Mouse (Mus musculus) heart, embryonic 15.5 days (tissue): ENCODE measurements at regions not wholly inside any gene's neighbourhood (a gene's known extent, or its start where the extent isn't known, plus 50 kb on each side); places are given as distances from the start of the nearest gene placed in this dataset.

Source experiments
- ATAC-seq: fragments of 200-750 bp; cut with Nextera tagmentation; replicated peaks from 2 replicates; pipeline ENCODE4 v1.8.0; 2017; ENCODE audit warnings: low read depth, moderate TSS enrichment; ENCODE audit not compliant: insufficient number of reproducible peaks, insufficient read depth, low FRiP score
- H3K27ac ChIP-seq: fragments of 300-500 bp; sonication (generic); 2 replicates; pipeline ENCODE4 v1.5.1; 2015; ENCODE audit warnings: mild to moderate bottlenecking, inconsistent platforms
- H3K27me3 ChIP-seq: fragments of 300-500 bp; sonication (generic); 2 replicates; pipeline ENCODE4 v1.6.1; 2015; ENCODE audit warnings: inconsistent platforms
- H3K36me3 ChIP-seq: fragments of 300-500 bp; sonication (generic); 2 replicates; pipeline ENCODE4 v1.6.1; 2015; ENCODE audit warnings: mild to moderate bottlenecking, inconsistent platforms
- H3K4me1 ChIP-seq: fragments of 300-500 bp; sonication (generic); replicated peaks from 2 replicates; pipeline ENCODE4 v1.6.1; 2015; ENCODE audit warnings: inconsistent platforms
- H3K4me2 ChIP-seq: fragments of 300-500 bp; sonication (generic); 2 replicates; pipeline ENCODE4 v1.6.1; 2015; ENCODE audit warnings: inconsistent platforms, mild to moderate bottlenecking, moderate library complexity
- H3K4me3 ChIP-seq: fragments of 300-500 bp; sonication (generic); 2 replicates; pipeline ENCODE4 v1.5.1; 2015; ENCODE audit warnings: mild to moderate bottlenecking, inconsistent platforms
- H3K9ac ChIP-seq: fragments of 300-500 bp; sonication (generic); 2 replicates; pipeline ENCODE4 v1.6.1; 2015; ENCODE audit warnings: mild to moderate bottlenecking, inconsistent platforms
- H3K9me3 ChIP-seq: fragments of 300-500 bp; sonication (generic); replicated peaks from 2 replicates; pipeline ENCODE4 v1.6.1; 2016; ENCODE audit warnings: inconsistent platforms
- WGBS: fragments of 180-500 bp; shearing (Covaris S2); methylation state at CpG from one replicate; pipeline ENCODE4 v1.1.7; 2015; ENCODE audit warnings: mixed read lengths; 5-methylcytosine and 5-hydroxymethylcytosine counted together

GRCm38 (mm10) chr3:66802538-66802937 is 178.7 kb upstream of the Rsrc1 start:
- no peaks in the 10 kb centered on the region for H3K4me1 ChIP-seq
- H3K27ac ChIP-seq: no peak overlapping the region
- no peaks in the 10 kb centered on the region for H3K36me3 ChIP-seq
- no peak overlapping the region for H3K9ac ChIP-seq
- no peaks in the 10 kb centered on the region for H3K9me3 ChIP-seq
- H3K27me3 ChIP-seq: no peaks in the 10 kb centered on the region
- no peak for ATAC-seq
- H3K4me2 ChIP-seq: no peak overlapping the region
- no peak overlapping the region for H3K4me3 ChIP-seq
- WGBS: 83% methylated on average over 5 of the region's 5 CpGs

- Histone ChIP-seq H3K4me3 (no peak overlapping the region), H3K27me3 (no peaks in the 10 kb centered on the region), H3K27ac (no peak overlapping the region), H3K36me3 (no peaks in the 10 kb centered on the region), H3K9ac (no peak overlapping the region), H3K4me1 (no peaks in the 10 kb centered on the region), H3K9me3 (no peaks in the 10 kb centered on the region), H3K4me2 (no peak overlapping the region)
- no peak for ATAC-seq
- 42% methylated on average over 1 of the region's 1 CpGs for WGBS
These were observed 175.0 kb upstream of the Rsrc1 start for GRCm38 (mm10) chr3:66806176-66806575.

DNA sequence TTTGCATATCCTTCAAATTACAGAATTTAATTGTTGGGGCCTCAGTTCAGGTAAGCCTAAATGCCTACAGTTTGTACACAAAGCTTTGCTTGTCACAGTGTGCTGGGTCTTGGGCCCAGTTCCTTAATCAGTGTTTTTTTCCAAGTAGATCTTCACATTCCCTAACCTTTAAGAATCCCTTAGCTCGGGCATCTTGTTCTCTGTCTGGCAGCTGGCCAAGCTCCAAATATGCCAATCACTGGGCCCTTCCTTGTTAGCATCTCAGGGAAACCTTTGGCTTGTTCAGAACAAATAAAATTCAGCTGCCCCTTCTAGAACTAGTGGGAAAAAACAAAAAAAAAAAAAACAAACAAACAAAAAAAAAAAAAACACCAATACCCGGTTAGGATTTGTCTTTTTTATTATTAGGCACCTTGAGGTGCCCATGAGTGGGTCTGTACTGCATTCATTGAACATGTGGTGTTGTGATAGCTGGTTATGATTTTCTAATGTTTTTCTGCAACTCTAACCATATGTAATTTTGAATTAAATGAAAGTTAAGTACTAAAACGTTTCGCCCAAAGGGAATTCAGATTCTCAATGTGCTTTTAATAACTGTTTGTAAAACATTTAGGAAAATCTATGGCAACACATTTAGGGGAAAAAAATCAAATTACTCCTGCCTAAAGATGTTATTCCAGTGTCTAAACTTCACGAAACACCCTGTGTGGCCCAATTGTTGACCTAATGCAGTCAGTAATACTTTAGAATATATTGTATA is 168.3 kb upstream of the Rsrc1 start:
- Histone ChIP-seq H3K4me3 (no peak overlapping the region), H3K9ac (no peak overlapping the region), H3K27ac (no peak overlapping the region), H3K4me1 (no peaks in the 10 kb centered on the region), H3K27me3 (no peaks in the 10 kb centered on the region), H3K9me3 (no peaks in the 10 kb centered on the region), H3K4me2 (no peak overlapping the region), H3K36me3 (no peaks in the 10 kb centered on the region)
- no peak for ATAC-seq
- WGBS: 62% methylated on average over 5 of the region's 5 CpGs

GRCm38 (mm10) chr3:66825761-66826160 is 155.4 kb upstream of the Rsrc1 start:
- no peaks in the 10 kb centered on the region for H3K4me1 ChIP-seq
- no peak overlapping the region for H3K27ac ChIP-seq
- ATAC-seq: no peak
- H3K9me3 ChIP-seq: no peaks in the 10 kb centered on the region
- H3K27me3 ChIP-seq: no peaks in the 10 kb centered on the region
- H3K4me3 ChIP-seq: no peak overlapping the region
- 78% methylated on average over 3 of the region's 3 CpGs for WGBS
- H3K9ac ChIP-seq: no peak overlapping the region
- H3K36me3 ChIP-seq: no peaks in the 10 kb centered on the region
- no peak overlapping the region for H3K4me2 ChIP-seq
